Mouse (Mus musculus): ENCODE results near the gene Ogfod3.

Gene Ogfod3

DNA sequence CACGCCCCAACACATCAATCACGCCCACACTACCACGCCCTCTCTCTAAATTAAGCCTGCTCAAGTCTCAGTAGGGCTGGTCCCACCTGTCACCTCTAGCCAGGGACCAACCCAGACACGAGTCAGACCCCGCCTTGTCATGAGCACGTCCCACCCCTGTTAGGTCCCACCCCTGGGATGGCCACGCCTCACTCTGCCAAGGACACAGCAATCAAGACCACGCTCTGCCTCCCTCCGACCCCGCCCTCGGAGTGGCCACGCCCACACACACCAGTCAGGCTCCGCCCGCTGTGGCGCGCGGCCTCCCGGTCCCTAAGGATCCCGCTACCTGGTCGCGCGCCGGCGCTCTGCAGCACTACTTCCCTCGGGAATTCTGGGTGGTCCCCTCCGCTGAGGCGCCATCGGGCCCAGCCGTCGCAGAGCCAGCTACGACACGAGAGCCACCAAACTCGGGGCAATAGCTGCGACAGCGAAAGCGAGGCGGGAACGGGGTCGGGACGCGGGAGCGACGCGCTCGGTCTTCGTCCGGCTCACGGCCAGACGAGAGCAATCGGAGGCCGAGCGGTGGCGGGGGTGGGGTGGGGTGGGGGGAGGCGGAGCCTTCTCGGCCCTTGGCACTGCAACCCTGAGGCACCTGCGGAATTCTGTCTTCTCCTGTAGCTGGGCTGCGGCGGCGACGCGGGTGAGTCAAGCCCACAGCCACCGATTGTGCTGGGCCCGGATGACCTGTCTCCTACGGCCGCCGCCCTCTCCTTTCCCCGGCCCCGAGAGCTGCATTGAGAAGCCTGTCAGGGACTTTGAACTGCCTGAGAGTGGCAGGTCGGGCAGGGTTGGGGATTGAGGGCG is at the start of gene Ogfod3, which contains the start of gene Hexdc:
TSS of gene Ogfod3 (minus strand) at position 551 of the 846 bp plus-strand sequence.
TSS of gene Hexdc (plus strand) at position 273 of the 846 bp plus-strand sequence.
- DNase-seq (ENCODE audit: extremely low read depth, low read depth) = peak; percentile 94

DNA sequence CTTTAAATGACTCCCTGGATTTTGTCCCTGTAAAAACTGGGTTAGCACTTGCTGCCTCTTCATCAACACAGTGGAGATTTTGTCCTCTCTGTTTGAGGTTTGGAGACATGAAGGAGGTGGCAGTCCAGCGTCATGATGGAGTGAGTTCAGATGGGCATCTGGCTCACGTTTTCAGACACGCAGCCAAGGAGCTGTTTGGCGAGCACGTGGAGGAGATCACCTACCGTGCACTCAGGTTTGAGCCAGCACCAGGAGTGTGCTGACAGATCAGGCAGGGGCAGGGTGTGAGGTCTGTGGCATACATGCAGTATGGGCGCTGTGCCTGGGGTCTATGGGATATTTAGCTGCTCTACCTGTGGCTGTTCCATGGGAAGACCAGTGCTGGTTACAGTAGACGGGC is 45.7 kb upstream of the Ogfod3 start:
- no peak for DNase-seq (ENCODE audit: extremely low read depth, low read depth)

DNA sequence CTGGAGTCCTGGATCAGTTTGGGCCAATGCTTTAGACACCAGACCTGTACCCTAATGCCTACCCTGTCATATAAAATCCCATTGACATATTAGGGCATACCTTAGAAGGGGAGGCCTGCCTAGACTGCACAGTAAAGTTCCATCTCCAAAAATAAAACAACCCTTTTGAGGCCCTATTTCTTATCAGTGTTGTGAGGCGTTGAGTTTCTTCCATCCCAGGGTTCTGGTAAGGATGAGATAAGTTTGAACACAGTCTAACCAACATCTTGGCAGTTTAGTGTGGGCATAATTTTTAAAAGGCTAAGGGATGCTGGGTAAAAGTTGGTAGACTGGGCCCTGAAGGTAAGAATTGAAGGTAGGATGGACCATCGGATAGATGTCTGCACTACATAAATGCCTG is 35.2 kb upstream of the Ogfod3 start:
- DNase-seq (ENCODE audit: extremely low read depth, low read depth) = peak; percentile 85

DNA sequence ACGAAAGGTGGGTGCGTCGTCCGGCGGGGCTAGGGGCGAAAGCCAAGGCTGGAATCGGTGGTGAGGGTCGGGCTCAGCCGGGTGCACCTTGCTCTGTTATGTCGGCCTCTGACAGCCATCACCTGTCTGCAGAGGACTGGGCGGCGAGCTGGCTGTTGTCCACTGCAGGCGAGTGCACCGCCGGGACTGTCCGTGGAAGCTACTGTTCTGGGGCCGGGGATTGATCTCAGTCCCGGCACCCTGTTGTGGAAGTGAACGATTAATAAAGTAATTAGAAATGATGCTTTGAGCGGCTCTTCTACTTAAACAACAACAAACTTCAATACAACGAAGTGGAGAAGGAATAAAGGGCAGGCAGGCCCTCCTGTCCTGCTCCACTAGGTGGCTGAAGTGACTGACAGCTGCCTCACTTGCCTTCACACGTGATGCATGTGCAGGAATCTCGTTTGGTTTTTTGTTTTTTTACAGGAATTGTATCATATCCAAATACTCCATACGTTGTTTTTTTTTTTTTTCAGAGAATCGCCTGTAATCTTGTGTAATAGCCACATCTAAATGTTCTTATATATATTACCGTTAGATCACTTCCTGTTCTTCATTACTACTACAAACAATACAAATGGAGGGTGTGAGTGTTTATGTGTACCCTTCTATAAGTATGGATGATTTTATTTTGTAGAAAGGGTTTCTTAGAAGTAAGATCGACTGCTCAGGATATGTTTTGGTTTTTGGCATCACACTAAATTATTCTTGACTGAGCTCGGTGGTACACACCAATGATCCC is 33.0 kb upstream of the Ogfod3 start:
- DNase-seq (ENCODE audit: extremely low read depth, low read depth) = peak; percentile 50

DNA sequence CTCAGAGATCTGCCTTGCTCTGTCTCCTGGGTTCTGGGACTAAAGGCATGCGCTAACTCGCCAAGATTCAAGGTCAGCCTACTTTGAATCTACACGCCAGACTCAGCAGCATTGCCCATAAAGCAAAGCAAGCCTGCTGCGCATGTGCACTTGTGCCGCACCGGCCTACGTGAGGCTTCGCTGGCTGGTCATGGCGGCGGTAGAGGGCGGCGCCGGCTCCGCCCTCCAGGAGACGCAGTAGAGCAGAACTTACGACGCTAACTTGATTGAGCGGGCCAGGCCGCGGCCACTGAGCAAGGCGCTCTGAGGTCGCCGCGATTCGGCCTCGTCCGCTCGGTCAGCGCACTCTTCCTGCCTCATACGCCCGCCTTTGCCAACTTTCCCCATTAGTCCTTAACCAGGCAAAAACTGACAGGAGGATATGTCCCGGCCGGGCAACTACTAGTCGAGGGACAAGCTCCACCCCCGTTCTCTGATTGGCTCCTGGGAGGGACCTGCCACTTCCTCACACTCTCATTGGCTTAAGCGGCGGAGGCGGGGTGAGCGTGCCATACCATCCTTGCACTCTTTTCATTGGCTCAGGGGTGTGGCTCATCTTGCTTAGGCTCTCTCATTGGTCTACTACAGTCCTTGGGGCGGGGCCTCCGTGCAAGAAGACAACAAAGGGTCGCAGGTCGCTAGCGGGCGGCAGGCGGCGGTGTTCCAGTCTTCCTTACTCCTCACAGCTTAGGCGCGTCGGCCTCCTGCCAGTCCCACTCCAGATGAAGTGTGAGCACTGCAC is 32.2 kb upstream of the Ogfod3 start, which contains the start of gene Narf:
TSS of gene Narf (plus strand) at position 690 of the 781 bp plus-strand sequence.
- DNase-seq (ENCODE audit: extremely low read depth, low read depth) = peak; percentile 99

DNA sequence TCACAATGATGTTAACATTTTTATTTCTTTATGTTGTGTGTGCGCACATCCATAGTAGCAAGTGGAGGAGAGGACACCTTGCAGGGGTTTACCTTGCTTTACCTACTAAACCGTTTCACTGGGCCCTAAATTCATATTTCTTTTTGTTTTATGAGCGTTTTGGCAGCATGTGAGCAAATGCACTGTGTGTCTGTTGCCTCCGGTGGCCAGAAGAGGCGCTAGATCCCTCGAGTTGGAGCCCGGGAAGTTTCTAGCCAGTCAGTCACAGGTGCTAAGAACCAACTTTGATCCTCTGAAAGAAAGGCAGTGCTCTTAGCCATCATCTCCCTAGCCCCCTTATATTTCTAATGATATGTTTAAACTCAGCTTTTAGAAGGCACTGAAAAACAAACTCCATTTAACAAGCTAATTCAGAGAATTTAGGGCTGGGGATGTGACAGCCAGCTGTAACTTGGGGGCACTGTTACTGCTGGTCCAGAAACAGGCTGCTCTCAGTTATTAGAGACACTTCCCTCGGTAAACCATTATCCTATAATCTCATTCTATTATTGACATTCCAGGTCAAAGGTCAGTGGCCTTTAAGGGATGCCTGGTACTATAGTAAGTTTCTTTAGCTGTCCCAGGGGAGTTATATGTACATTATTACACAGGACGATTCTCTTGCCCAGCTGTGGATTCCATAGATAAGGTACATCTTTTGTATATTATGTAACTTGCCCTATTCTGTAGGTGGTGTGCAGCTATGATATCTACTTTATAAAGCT is 31.1 kb upstream of the Ogfod3 start:
- peak; percentile 68 for DNase-seq (ENCODE audit: extremely low read depth, low read depth)

DNA sequence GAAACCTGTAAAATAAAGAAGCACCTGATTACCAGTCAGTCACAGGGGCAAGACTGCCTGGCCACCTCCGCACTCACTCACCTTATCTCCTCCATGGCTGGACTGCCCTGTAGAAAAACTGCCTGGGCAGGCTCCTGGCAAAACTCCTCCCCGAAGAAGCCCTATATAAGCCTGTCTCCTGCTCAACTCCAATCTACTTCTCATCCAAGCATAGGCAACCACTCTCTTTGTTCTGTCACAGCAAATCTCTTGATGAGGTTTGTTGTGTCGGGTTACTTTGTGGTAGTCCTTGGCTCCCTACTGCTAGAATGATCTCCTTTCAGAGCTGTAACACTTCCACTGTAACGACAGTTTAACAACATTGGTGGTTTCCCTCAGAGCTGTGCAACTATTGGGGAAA is 28.2 kb upstream of the Ogfod3 start:
- no peak for DNase-seq (ENCODE audit: extremely low read depth, low read depth)

DNA sequence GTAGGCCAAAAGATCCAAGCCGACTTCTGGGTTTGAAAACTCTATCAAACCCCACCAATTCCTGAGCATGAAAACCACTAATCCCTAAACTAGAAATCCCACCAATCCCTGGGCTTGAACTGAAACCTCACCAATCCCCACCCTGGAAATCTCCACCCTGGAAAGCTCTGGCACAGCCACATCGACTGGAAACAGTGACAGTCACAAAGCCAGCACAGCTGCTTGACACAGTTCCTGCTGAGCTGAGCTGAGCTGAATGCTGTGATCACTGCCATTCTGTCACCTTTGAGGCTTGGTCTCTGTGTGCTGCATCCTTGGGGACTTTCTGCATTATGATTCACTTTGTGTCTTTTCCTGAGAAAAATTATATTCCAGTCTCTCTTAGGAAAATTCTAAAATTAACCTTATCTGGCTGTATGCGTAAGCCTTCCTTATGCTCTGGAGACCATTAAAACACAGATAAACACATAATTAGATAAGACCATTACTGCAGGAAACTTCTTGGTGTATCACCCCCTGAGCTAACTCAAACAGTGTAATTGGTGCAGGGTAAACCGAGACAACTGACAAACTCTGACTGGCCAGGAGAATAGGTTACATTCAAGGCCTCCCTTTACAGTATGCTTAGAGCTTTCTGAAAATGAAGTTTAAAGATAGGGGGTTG is 27.2 kb upstream of the Ogfod3 start:
- no peak for DNase-seq (ENCODE audit: extremely low read depth, low read depth)

DNA sequence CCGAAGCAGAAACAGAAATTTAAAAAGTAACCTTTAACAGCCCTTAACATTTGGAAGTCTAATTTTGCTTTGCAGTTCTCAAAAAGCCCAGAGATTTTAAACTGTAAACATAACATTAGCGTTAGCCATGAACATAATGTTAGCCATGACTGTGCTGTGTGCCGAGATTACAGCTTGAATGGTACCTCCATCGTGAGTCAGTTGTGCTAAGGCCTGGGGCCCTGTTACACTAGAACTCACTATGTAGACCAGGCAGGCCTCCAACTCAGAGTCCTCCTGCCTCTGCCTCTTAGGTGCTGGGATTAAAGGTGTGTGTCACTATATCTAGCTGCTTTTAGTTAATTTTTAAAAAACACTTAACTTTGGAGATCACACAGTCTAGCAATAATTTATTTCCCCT is 26.7 kb upstream of the Ogfod3 start:
- DNase-seq (ENCODE audit: extremely low read depth, low read depth) = no peak

DNA sequence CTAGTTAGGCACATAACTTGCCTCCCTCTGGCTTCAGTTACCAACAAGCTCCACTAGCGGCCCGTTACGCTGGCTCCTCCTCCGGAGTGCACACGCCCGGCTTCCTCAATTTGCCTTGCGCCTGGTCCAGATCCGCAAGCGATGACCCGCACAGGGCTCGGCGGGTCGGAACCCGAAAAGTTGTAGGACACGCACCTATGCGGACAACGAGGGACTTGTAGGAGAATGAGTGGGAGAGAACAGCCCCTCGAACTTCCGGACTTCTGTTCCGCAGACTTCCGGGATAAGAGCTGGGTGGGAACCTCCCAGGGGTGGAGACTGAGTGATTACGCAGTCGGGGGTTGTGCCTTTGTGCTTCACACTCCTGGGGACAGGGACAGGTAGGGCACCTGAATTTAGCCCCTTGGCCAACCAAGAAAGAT is 24.5 kb upstream of the Ogfod3 start, which contains the start of gene Cybc1:
TSS of gene Cybc1 (minus strand) at position 305 of the 422 bp plus-strand sequence.
- DNase-seq (ENCODE audit: extremely low read depth, low read depth) = peak; percentile 80

DNA sequence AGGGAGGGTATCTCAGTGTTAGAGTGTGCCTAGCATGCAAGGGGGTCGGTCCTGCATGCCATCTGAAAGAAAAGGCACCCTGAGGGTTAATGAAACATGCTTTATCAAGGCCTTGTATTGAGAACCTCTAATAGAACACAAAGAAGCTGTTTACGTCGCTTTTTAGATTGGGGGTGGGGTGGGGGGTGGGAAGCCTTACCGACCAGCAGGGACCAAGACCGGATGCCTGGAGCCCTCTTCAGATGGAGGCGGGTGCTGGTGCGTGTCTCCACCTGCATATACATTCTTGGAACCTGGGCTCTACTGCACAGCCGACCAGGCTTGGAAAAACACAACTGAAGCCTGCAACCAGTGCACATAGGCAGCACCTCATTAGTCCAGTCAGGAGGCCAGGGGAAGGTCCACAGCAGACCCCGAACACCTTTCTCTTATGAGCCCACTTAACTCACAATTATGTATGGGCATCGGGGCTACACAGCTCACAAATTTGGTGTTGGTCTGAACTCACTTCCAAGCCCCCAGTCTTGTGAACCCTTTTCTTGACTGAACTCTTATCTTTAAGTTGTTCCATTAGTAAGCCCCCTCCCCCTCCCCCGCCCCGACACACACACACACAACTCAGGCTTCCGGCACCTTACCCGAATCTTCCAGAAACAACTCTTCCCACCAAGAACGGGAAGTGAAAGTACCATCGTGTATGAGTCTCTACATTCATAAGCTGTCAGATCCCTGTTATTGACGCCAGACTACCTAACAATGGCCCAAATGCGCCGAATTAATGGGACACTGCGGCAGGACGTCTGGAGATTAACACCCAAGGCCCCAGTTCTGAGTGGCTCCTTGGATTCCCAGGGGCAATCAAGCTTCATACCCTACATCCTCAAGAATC is 23.9 kb upstream of the Ogfod3 start:
- no peak for DNase-seq (ENCODE audit: extremely low read depth, low read depth)

DNA sequence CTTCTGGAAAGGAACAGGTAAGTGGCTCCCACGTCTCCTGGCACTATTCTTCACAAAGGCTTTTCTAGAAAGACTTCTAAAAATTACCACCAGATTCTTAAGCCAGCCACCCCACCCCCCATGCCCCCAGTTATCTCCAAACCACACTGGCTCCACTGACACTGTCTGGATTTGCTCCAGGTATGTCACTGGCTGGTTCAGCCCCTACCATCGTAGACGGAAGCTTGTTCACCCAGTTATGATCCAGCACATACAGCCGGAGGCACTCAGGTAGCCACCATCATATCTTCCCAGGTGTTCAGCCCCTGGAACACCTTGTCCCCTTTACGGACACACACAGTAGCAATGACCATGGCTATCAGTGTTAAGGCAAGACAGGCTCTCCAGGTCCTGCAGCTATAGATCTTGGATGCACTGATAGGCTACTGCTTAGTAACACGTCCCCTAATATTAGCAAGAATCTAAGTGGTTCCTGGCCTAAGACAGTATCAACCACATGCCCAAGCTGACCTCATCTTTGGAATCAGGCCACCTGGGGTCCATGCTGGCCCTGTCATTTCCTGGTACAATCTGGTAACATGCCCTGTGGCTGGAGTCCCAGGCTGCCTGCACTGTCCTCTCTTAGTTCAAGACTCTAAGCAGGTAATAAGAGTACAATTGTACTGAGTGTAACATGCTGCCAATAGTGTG is 17.0 kb upstream of the Ogfod3 start:
- DNase-seq (ENCODE audit: extremely low read depth, low read depth) = no peak

DNA sequence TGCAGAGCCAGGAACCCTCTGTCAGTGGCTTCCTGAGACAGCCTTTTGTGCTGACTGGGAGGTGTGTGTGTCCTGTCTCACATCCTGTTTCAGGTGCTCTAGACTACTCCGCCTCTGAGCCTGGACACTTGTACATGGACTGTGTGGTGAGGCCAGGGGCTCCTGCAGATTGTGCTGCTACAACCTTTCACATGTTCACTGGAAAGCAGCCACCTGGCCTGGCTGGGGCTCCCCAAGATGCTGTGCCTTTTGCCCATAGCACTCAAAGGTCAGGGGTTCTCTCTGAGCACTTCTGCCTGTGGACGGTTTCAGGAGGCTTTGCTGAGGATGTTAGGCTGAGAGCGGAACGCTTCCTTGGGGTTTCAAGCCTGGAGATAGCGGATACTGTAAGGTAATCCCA is 16.3 kb upstream of the Ogfod3 start:
- no peak for DNase-seq (ENCODE audit: extremely low read depth, low read depth)

DNA sequence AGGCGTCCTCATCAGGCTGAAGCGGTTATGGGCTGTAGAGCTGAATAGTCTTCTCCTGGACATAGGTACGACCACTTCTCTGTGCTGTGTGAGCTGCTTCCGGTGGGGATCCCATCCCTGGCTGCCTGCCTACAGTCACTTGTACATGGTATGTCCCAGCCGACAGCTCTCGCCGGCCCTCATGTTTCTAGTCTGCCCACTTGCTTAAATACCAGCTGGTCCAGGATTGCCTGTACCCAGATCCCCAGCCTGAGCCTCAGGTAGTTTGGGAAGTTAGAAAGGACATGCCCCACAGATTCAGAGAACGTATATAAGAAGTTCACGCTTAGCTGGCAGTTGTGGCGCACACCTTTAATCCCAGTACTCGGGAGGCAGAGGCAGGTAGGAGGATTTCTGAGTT is 15.3 kb upstream of the Ogfod3 start:
- DNase-seq (ENCODE audit: extremely low read depth, low read depth) = no peak

DNA sequence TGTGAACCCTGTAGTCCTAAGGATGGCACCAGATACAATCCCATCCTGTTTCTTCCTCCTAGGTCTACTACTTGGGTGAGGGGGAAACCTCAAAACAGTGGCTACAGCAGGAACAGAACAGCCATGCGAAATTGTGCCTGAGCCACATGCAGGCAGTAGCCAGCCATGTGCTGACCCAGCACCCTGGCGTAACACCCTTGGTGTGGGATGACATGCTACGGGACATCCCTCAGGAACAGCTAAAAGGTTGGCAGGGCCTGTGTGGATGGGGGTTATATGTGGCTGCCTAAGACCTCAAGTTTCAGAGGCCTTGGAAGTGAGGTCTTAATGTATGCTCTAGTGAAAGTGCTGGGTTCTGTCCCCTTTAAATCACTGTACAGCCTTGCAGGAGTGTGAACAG is 12.3 kb upstream of the Ogfod3 start:
- no peak for DNase-seq (ENCODE audit: extremely low read depth, low read depth)

DNA sequence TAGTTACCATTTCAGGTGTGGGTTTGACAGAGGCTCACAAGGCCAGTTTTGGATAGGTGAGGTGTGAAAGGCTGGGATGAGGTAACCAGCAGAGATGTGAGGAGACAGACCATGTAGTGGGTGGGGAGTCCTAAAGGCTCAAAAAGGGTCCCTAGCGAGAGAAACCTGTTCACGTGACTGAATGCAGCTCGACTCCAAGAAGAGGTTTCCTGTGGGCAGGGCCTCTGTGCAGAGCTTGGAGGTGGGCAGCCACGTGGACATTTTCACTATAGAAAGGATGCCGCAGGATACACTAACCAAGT is 701 bp downstream of the Ogfod3 start:
- no peak for DNase-seq (ENCODE audit: extremely low read depth, low read depth)

DNA sequence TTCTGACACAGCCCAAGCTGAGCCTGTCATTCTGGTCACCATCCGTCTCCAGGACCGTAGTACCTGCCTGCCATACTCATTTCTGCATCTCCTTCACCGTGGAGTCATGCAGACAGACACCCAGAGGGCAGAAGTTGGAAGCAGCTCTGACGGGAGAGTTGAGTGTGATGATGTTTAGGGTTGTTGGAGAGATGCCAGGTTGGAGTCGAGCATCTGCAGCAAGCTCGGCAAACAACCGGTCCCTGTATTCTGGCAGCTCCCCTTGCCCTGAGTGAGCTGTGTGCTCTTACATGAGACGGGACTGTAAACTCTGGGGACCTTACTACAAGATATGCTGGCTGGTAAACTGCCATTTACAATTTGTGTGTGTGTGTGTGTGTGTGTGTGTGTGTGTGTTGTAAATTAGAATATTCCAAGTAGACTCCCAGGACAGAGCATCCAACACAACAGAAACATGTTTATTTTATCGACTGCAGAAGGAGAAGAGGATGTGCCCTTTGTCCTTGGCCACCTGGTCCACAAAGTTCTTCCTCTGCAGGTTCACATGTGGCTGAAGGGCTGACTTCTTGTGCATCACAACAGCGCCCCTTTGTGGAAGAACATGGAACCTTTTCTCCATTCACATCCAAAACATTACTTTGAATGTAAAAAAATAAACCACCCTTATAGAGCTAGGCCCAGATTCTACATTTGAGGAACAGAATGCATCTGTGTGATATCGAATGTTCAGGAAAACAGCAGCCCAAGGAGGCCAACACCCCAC is 2.9 kb downstream of the Ogfod3 start:
- DNase-seq (ENCODE audit: extremely low read depth, low read depth) = peak; percentile 50

DNA sequence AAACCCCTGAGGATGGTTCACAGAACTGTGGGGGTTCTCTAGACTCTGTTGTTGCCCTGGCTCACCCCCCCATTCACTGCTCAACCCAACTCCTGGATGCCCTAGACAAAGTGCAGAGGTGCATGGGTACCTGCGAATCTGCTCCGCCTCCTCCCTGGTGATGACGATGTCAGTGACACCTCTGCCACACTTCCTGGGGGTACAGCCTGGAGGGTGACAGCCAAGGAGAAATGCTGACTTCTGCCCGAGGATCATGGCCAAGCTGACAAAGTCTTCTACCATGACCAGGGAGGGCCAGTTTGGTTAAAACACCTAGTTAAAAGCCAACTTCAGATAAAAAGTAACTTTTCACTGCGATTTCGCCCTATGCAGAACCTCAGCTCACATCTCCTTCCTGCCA is 3.7 kb downstream of the Ogfod3 start:
- DNase-seq (ENCODE audit: extremely low read depth, low read depth) = no peak
